Mouse (Mus musculus) thymus, adult 2 months (tissue): ENCODE data around the gene 3110082I17Rik. TPM values are rescaled to one million over a fixed set of nuclear protein-coding genes. Genes with fewer than 3 reads are reported as not detected.
A peak's percentile ranks its signal among the peaks of the same experiment; 100 is the strongest.

ENCODE experiments used
- DNase-seq: peaks from one replicate; pipeline ENCODE4 v3.0.0; 2021
- H3K27ac ChIP-seq: fragments of 200-500 bp; 2 replicates; pipeline ENCODE4 v1.5.1; 2012; ENCODE audit warnings: low read length, control low read depth; ENCODE audit not compliant: control insufficient read depth, insufficient read depth
- H3K27me3 ChIP-seq: fragments of 200-500 bp; 2 replicates; pipeline ENCODE4 v1.6.1; 2012; ENCODE audit warnings: mild to moderate bottlenecking, low read length, moderate library complexity, mixed read lengths; ENCODE audit not compliant: control insufficient read depth, insufficient read depth
- H3K36me3 ChIP-seq: fragments of 200-500 bp; 2 replicates; pipeline ENCODE4 v1.6.1; 2012; ENCODE audit warnings: mild to moderate bottlenecking, low read length, moderate library complexity; ENCODE audit not compliant: control insufficient read depth, insufficient read depth
- H3K4me1 ChIP-seq: fragments of 200-500 bp; replicated peaks from 2 replicates; pipeline ENCODE4 v1.6.1; 2012; ENCODE audit warnings: low read length; ENCODE audit not compliant: control insufficient read depth, insufficient read depth
- H3K4me3 ChIP-seq: fragments of 200-500 bp; 2 replicates; pipeline ENCODE4 v1.5.1; 2012; ENCODE audit warnings: mild to moderate bottlenecking, low read length, control low read depth, moderate library complexity; ENCODE audit not compliant: control insufficient read depth, insufficient read depth
- CTCF ChIP-seq: fragments of 200-500 bp; IDR thresholded peaks from 2 replicates; pipeline ENCODE4 v1.5.1; 2012; ENCODE audit warnings: mild to moderate bottlenecking, control low read depth, low read length, moderate library complexity, borderline replicate concordance; ENCODE audit not compliant: control insufficient read depth, poor library complexity, insufficient read depth; ENCODE audit errors: extremely low read depth
- POLR2A ChIP-seq: fragments of 200-500 bp; IDR thresholded peaks from 2 replicates; pipeline ENCODE4 v1.6.1; 2012; ENCODE audit warnings: mild to moderate bottlenecking, low read length, control low read depth, moderate library complexity; ENCODE audit not compliant: control insufficient read depth, poor library complexity, insufficient read depth; ENCODE audit errors: extremely low read depth
- WGBS: fragments of 180-500 bp; shearing (Covaris S2); methylation state at CpG from one replicate; pipeline ENCODE4 v1.1.7; 2018; 5-methylcytosine and 5-hydroxymethylcytosine counted together
- polyA plus RNA-seq: library from polyadenylated mRNA; depleted of rRNA; stranded (reverse); fragments of >200 nt; gene quantifications from 2 replicates; pipeline ENCODE4 v1.2.3, GENCODE M21; 2012

3110082I17Rik gene
- polyA plus RNA-seq, 1 experiment, result 7.5 TPM

DNA sequence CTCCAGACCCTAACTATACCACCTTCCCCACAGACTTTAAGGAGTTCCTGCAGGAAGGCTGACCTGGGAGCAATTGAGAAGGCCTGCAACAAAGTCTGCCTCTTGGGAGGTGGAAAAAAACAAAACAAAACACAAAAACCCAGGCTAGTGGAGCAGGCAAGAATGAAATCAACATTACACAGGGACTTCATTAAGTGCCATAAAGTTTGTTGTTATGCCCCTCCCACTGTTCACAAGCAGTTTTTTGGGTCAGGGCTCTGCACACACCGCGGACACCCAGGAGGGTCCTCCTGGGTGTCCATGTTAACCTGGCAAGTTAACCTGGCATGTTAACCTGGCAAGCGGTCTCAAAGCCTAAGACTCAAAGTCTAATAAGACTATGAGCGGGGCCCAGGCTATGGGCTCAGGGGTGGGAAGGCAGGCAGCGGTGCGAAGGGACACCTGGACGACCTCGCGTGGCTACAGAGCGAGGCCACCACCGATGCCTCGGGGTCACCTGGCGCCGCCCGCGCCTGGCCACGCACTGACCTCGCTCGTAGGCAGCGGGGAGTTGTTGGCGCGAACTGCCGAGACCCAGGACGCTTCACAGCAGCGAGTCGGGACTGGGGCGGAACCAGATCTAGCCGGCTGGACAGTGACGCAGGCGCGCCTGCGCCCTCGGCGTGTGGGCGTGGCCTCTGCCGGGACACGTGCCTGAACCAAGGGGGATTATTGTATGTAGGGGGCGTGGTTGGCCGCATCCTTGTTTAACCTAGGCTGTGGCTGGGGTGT, 88.5 kb downstream of the 3110082I17Rik start:
- no peak overlapping the region for H3K27ac ChIP-seq
- H3K4me3 ChIP-seq, result peak overlapping the region; percentile 59
- 3% methylated on average over 39 of the region's 39 CpGs for WGBS
- H3K27me3 ChIP-seq, result no peaks in the 10 kb centered on the region
- DNase-seq, result peak; percentile 83
- peaks cover 37% of the 10 kb centered on the region for H3K4me1 ChIP-seq
- peak; percentile 34; the same call in 1 of the 2 replicates for TF ChIP-seq CTCF
- TF ChIP-seq POLR2A, result 0 out of 2 replicates have a peak, but pooled peaks have one; percentile 39
- H3K36me3 ChIP-seq, result no peaks in the 10 kb centered on the region

DNA sequence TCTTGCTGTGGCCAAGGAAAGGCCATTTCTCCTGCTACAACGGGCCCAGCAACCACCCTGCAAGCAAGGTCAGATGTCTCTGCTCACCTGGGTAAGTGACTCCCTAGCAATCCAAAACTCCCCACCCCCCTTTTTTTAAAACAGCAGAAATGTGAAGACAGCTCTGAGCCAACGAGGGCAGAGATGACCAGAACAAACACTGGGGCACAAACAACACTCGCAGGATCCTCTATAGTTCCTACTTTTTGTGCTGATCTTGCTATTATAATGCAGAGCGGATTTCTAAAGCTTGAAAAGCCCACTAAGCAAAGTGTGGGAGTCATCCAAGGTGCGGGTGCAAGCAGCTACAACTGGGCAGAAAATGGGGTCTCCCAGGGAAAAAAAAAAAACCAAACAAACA, 89.2 kb downstream of the 3110082I17Rik start:
- WGBS, result 89% methylated on average over 5 of the region's 5 CpGs
- H3K27me3 ChIP-seq, result no peaks in the 10 kb centered on the region
- TF ChIP-seq CTCF (no peak), POLR2A (no peak)
- no peak overlapping the region for H3K27ac ChIP-seq
- H3K4me1 ChIP-seq, result peaks cover 33% of the 10 kb centered on the region
- no peak overlapping the region for H3K4me3 ChIP-seq
- no peaks in the 10 kb centered on the region for H3K36me3 ChIP-seq
- DNase-seq, result no peak

DNA sequence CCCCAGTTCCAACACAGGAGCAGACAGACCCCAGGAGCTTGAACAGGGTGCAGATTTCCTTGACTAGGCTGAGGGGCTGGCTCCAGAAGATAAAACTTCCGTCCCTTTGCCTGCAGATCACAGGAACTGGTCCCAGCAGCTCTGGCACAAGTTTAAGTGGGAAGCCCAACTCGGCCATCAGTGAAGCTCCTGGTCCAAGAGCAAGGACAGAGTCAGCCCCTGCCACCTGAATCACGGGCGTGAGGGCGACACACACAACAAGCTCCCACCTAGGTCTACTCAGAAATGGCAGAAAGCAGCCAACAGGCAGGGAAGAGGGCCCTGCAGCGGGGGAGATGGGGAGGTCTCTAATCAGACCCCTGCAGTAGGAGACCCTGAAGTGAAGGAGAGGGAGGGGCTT, 90.0 kb downstream of the 3110082I17Rik start:
- Histone ChIP-seq H3K27ac (no peak overlapping the region), H3K4me1 (peaks cover 34% of the 10 kb centered on the region)

DNA sequence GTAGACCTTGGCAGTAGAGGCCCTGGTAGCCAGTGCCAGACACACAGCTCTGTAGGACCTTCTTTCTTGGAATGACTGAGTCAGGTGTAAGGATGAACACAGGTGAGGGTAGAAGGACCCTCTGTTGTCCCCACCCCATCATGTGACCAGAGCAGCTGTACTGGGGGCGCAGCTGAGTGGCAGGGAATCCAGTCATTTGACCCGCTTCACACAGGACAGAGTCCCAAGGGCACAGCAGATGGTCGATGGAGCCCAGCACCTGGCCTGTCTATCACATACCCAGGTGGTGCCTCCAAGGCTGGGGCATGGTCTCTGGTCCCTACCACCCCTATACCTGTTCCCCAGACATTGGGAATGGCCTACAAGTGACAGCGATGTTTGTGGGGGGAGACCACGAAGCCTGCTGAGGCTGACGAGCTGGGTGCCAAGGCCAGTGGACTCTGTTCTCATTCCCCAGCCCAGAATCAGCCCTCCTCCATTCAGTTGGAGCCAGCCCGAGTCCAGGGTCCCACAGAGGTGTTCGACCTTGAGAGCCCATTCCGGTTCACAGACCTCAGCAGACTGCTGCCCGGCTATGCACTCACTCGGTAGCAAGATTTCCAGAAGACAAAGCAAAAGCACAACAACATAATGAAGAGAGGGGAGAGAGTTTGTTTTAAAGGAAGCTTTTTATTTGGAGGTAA, 91.5 kb downstream of the 3110082I17Rik start:
- no peak overlapping the region for H3K4me3 ChIP-seq
- no peak for DNase-seq
- WGBS, result 94% methylated on average over 11 of the region's 11 CpGs
- no peaks in the 10 kb centered on the region for H3K36me3 ChIP-seq
- TF ChIP-seq POLR2A, result no peak
- TF ChIP-seq CTCF, result no peak
- no peak overlapping the region for H3K27ac ChIP-seq
- no peaks in the 10 kb centered on the region for H3K27me3 ChIP-seq
- H3K4me1 ChIP-seq, result peaks cover 44% of the 10 kb centered on the region

More for the DNA sequence above, 90.0 kb downstream of the 3110082I17Rik start:
- WGBS, result 89% methylated on average over 6 of the region's 6 CpGs
- no peaks in the 10 kb centered on the region for H3K36me3 ChIP-seq
- no peak for DNase-seq
- no peak for TF ChIP-seq POLR2A
- no peak for TF ChIP-seq CTCF
- H3K4me3 ChIP-seq, result no peak overlapping the region
- no peaks in the 10 kb centered on the region for H3K27me3 ChIP-seq

DNA sequence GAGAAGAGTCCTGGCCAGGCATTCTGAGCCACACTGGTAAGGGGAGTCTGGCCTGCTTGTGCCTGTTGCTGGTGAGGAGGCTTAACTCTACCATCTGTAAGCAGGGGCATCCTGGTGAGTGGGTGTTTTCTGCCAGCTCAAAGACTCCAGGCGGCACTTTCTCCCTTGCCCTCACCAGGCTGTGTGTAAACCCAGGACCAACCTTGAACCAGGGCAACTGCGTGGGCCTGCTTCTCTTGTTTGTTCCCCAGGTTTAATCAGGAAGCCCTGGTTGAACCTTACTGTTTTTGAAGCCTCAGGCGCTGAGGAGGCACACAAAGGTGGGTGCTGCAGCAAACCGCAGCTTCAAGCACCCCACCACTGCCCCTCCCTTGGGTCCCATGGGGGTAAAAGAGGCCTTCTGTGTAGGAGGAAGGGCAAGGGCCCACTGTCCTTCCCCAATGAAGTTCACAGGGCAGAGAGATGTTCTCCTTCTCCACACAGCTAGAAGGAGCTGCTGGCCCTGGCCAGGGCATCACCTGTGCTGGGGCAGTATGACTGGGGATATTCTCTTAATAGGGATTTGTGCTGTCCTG, 92.4 kb downstream of the 3110082I17Rik start:
- no peaks in the 10 kb centered on the region for H3K36me3 ChIP-seq
- TF ChIP-seq CTCF (no peak), POLR2A (no peak)
- H3K4me1 ChIP-seq, result peaks cover 44% of the 10 kb centered on the region
- H3K4me3 ChIP-seq, result no peak overlapping the region
- H3K27ac ChIP-seq, result no peak overlapping the region
- no peaks in the 10 kb centered on the region for H3K27me3 ChIP-seq
- 66% methylated on average over 4 of the region's 4 CpGs for WGBS
- DNase-seq, result no peak

DNA sequence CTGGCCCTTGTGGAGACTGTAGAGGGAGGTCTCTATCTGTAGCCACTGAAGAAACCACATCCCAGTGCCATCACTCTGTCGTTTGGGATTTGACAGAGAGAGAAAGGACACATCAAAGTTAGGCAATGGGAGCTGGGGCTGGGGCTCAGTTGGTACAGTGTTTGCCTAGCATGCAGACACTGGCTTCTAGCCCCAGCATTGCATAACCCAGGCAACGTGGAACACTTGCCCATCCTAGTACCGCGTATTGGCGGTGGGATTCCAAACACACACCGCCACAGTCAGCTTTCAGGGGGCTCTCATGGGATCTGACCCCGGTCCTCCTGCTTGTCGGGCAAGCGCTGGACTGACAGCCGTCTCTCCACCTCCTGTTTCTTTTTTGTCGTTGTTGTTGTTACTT, 93.8 kb downstream of the 3110082I17Rik start:
- no peak overlapping the region for H3K4me3 ChIP-seq
- DNase-seq, result no peak
- peaks cover 33% of the 10 kb centered on the region for H3K4me1 ChIP-seq
- no peak overlapping the region for H3K27ac ChIP-seq
- WGBS, result 86% methylated on average over 11 of the region's 11 CpGs
- H3K27me3 ChIP-seq, result no peaks in the 10 kb centered on the region
- no peak for TF ChIP-seq CTCF
- TF ChIP-seq POLR2A, result no peak
- no peaks in the 10 kb centered on the region for H3K36me3 ChIP-seq
